ENCODE assay signal across 16 mouse cellular contexts in the genomic region with DNA sequence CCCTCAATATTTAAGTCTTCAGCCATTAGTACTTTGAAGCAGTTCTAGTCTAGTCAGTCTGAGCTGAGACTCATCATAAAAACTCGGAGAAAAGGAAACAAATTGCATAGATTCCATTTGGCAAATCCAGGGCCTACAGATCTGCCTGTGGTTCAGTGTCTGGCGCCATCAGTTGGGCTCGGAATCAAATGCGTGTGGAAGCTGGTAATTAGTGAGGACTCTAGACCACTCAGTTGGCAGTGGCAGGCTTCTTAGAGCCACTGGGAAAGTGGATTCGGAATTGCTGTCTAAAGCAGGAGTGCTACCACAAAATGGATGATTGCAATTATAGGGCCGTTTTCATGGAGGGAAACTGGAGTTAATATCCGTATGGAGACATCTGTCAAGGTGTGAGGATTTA.
A peak's percentile ranks its signal among the peaks of the same experiment; 100 is the strongest.
DNase-seq lines count a peak whose midpoint lies in the region; ATAC-seq and TF ChIP-seq lines count a peak whose summit lies in the region.
"Had no signal": no experiment of that assay in that cellular context is flagged by ENCODE, and none has a peak within 500 bp of the region (broad histone marks: within the 10 kb centered on the region; RNA-seq: fewer than 3 reads in every experiment).

No protein-coding gene starts in this region.

- no peak overlapping the region for H3K4me2 ChIP-seq in forebrain, embryonic 11.5 days (ENCODE audit: low read depth, low read length, severe bottlenecking)
- no peak overlapping the region for H3K4me2 ChIP-seq in embryonic facial prominence, embryonic 12.5 days (replicated peaks)
- H3K4me2 ChIP-seq in hindbrain, embryonic 14.5 days (replicated peaks): no peak overlapping the region
- H3K4me2 ChIP-seq in midbrain, embryonic 15.5 days: no peak overlapping the region
- no peak overlapping the region for H3K4me2 ChIP-seq in stomach, postnatal 0 days (replicated peaks; ENCODE audit: low read depth)
- H3K4me2 ChIP-seq: heart, embryonic 11.5 days; kidney, embryonic 15.5 days had no signal

- 0 out of 2 replicates have a peak overlapping the region, but pooled peaks have one; percentile 15 for H3K27ac ChIP-seq in forebrain, embryonic 10.5 days
- no peak overlapping the region for H3K27ac ChIP-seq in forebrain, embryonic 11.5 days (ENCODE audit: low read depth, low read length)
- peak overlapping the region; percentile 92 for H3K27ac ChIP-seq in embryonic facial prominence, embryonic 12.5 days
- H3K27ac ChIP-seq in hindbrain, embryonic 14.5 days: peak overlapping the region; percentile 63
- peak overlapping the region; percentile 74; the same call in 1 of the 2 replicates for H3K27ac ChIP-seq in midbrain, embryonic 15.5 days
- H3K27ac ChIP-seq in stomach, postnatal 0 days (replicated peaks): no peak overlapping the region
- H3K27ac ChIP-seq: gastrocnemius, adult 2 months; kidney, embryonic 15.5 days; layer of hippocampus, adult 2 months had no signal

- no peak for TF ChIP-seq CTCF in stomach, postnatal 0 days (IDR thresholded peaks at IDR 0.05; ENCODE audit: low read depth)

- 84% methylated on average over 7 of the region's 7 CpGs for WGBS in forebrain, embryonic 10.5 days
- WGBS in forebrain, embryonic 11.5 days: 74% methylated on average over 7 of the region's 7 CpGs
- WGBS in embryonic facial prominence, embryonic 12.5 days: 64% methylated on average over 7 of the region's 7 CpGs
- 61% methylated on average over 7 of the region's 7 CpGs for WGBS in hindbrain, embryonic 14.5 days
- WGBS in midbrain, embryonic 15.5 days: 63% methylated on average over 7 of the region's 7 CpGs
- WGBS in stomach, postnatal 0 days: 76% methylated on average over 7 of the region's 7 CpGs

- H3K36me3 ChIP-seq in forebrain, embryonic 10.5 days (replicated peaks): no peaks in the 10 kb centered on the region
- no peaks in the 10 kb centered on the region for H3K36me3 ChIP-seq in forebrain, embryonic 11.5 days (ENCODE audit: control insufficient read depth, insufficient read depth, low read length)
- no peaks in the 10 kb centered on the region for H3K36me3 ChIP-seq in embryonic facial prominence, embryonic 12.5 days
- H3K36me3 ChIP-seq in hindbrain, embryonic 14.5 days (replicated peaks; ENCODE audit: control insufficient read depth, insufficient read depth): no peaks in the 10 kb centered on the region
- no peaks in the 10 kb centered on the region for H3K36me3 ChIP-seq in midbrain, embryonic 15.5 days (replicated peaks)
- H3K36me3 ChIP-seq in stomach, postnatal 0 days (ENCODE audit: control insufficient read depth, insufficient read depth, low read length): no peaks in the 10 kb centered on the region
- H3K36me3 ChIP-seq: kidney, embryonic 15.5 days had no signal

- H3K9me3 ChIP-seq in forebrain, embryonic 10.5 days: no peaks in the 10 kb centered on the region
- no peaks in the 10 kb centered on the region for H3K9me3 ChIP-seq in forebrain, embryonic 11.5 days (ENCODE audit: control insufficient read depth, low read length)
- no peaks in the 10 kb centered on the region for H3K9me3 ChIP-seq in embryonic facial prominence, embryonic 12.5 days
- H3K9me3 ChIP-seq in hindbrain, embryonic 14.5 days (ENCODE audit: control insufficient read depth, low read length): no peaks in the 10 kb centered on the region
- H3K9me3 ChIP-seq in midbrain, embryonic 15.5 days: no peaks in the 10 kb centered on the region
- H3K9me3 ChIP-seq in stomach, postnatal 0 days (ENCODE audit: control insufficient read depth, low read length): no peaks in the 10 kb centered on the region
- H3K9me3 ChIP-seq: kidney, embryonic 15.5 days had no signal

- no peak for TF ChIP-seq EP300 in stomach, postnatal 0 days (optimal IDR thresholded peaks at IDR 0.05)

- H3K9ac ChIP-seq in forebrain, embryonic 11.5 days (ENCODE audit: low read length): no peak overlapping the region
- H3K9ac ChIP-seq in embryonic facial prominence, embryonic 12.5 days: no peak overlapping the region
- H3K9ac ChIP-seq in hindbrain, embryonic 14.5 days: no peak overlapping the region
- no peak overlapping the region for H3K9ac ChIP-seq in midbrain, embryonic 15.5 days
- H3K9ac ChIP-seq in stomach, postnatal 0 days (ENCODE audit: low read length): no peak overlapping the region
- H3K9ac ChIP-seq: kidney, embryonic 15.5 days had no signal

- H3K27me3 ChIP-seq in forebrain, embryonic 10.5 days (ENCODE audit: poor library complexity, severe bottlenecking): no peaks in the 10 kb centered on the region
- H3K27me3 ChIP-seq in forebrain, embryonic 11.5 days (ENCODE audit: control insufficient read depth, insufficient read depth, low read length): no peaks in the 10 kb centered on the region
- H3K27me3 ChIP-seq in embryonic facial prominence, embryonic 12.5 days: no peaks in the 10 kb centered on the region
- H3K27me3 ChIP-seq in hindbrain, embryonic 14.5 days (ENCODE audit: control insufficient read depth, insufficient read depth, low read length): no peaks in the 10 kb centered on the region
- H3K27me3 ChIP-seq in midbrain, embryonic 15.5 days (replicated peaks): no peaks in the 10 kb centered on the region
- no peaks in the 10 kb centered on the region for H3K27me3 ChIP-seq in stomach, postnatal 0 days (ENCODE audit: control insufficient read depth, insufficient read depth, low read length)
- H3K27me3 ChIP-seq: kidney, embryonic 15.5 days had no signal

- ATAC-seq in forebrain, embryonic 11.5 days (replicated peaks; ENCODE audit: low FRiP score): no peak
- no peak for ATAC-seq in embryonic facial prominence, embryonic 12.5 days (ENCODE audit: insufficient number of reproducible peaks, insufficient read depth, low FRiP score, low TSS enrichment)
- 0 out of 2 replicates have a peak, but pooled peaks have one; percentile 8 for ATAC-seq in hindbrain, embryonic 14.5 days (ENCODE audit: low FRiP score)
- ATAC-seq in midbrain, embryonic 15.5 days (replicated peaks): peak; percentile 16; the same call in 1 of the 2 replicates
- ATAC-seq in stomach, postnatal 0 days (ENCODE audit: low FRiP score, low TSS enrichment): no peak

- no peak for DNase-seq in forebrain, embryonic 10.5 days (ENCODE audit: extremely low spot score, low spot score)
- DNase-seq in forebrain, embryonic 11.5 days (ENCODE audit: low spot score): no peak
- no peak for DNase-seq in hindbrain, embryonic 14.5 days (ENCODE audit: low spot score)
- no peak for DNase-seq in cerebellum, postnatal 10 days
- no peak for DNase-seq in adipocyte (ENCODE audit: low spot score)
- DNase-seq in stomach, postnatal 0 days (ENCODE audit: low spot score): no peak
- DNase-seq: adrenal gland, postnatal 14 days; cerebellum, postnatal 36 days; gastrocnemius, adult 2 months; lung, adult 2 months; right cerebral cortex, postnatal 4 days had no signal

- H3K4me1 ChIP-seq in forebrain, embryonic 10.5 days: peaks cover 25% of the 10 kb centered on the region
- no peaks in the 10 kb centered on the region; the same call in 1 of the 2 replicates for H3K4me1 ChIP-seq in forebrain, embryonic 11.5 days (replicated peaks; ENCODE audit: control insufficient read depth, insufficient read depth, low read length)
- peaks cover 16% of the 10 kb centered on the region for H3K4me1 ChIP-seq in embryonic facial prominence, embryonic 12.5 days
- H3K4me1 ChIP-seq in hindbrain, embryonic 14.5 days (replicated peaks; ENCODE audit: control insufficient read depth, insufficient read depth, low read length): peaks cover 10% of the 10 kb centered on the region
- H3K4me1 ChIP-seq in midbrain, embryonic 15.5 days: peaks cover 14% of the 10 kb centered on the region
- no peaks in the 10 kb centered on the region for H3K4me1 ChIP-seq in stomach, postnatal 0 days (replicated peaks; ENCODE audit: control insufficient read depth, insufficient read depth)

- H3K4me3 ChIP-seq in forebrain, embryonic 10.5 days: no peak overlapping the region
- H3K4me3 ChIP-seq in forebrain, embryonic 11.5 days (ENCODE audit: low read depth, low read length): no peak overlapping the region
- H3K4me3 ChIP-seq in embryonic facial prominence, embryonic 12.5 days: no peak overlapping the region
- H3K4me3 ChIP-seq in hindbrain, embryonic 14.5 days (replicated peaks; ENCODE audit: low read length): no peak overlapping the region
- no peak overlapping the region for H3K4me3 ChIP-seq in midbrain, embryonic 15.5 days
- H3K4me3 ChIP-seq in stomach, postnatal 0 days (ENCODE audit: low read depth, low read length): no peak overlapping the region
- H3K4me3 ChIP-seq: gastrocnemius, adult 2 months; kidney, embryonic 15.5 days; layer of hippocampus, adult 2 months had no signal

Comparison
In these comparisons a context has a peak if more than half of its experiments do, and no peak if none do; other contexts are left out.
1. H3K27ac ChIP-seq: peak in forebrain, embryonic 10.5 days (single experiment), embryonic facial prominence, embryonic 12.5 days (single experiment), hindbrain, embryonic 14.5 days (single experiment) and midbrain, embryonic 15.5 days (single experiment); none in forebrain, embryonic 11.5 days (single experiment) and stomach, postnatal 0 days (single experiment).
2. ATAC-seq: peak in hindbrain, embryonic 14.5 days (single experiment) and midbrain, embryonic 15.5 days (single experiment); none in forebrain, embryonic 11.5 days (single experiment), embryonic facial prominence, embryonic 12.5 days (single experiment) and stomach, postnatal 0 days (single experiment).